Mouse (Mus musculus): ENCODE measurements around the gene Ddah1. TPM values are rescaled to one million over a fixed set of nuclear protein-coding genes. Genes with fewer than 3 reads are reported as not detected.
A peak's percentile ranks its signal among the peaks of the same experiment; 100 is the strongest.

Gene Ddah1
- total RNA-seq (2021) = 1.5 and 1.6 TPM in 2 replicates
- long read RNA-seq, transcript Ddah1-201 (6 exons, 3,764 nt) = major isoform, 7 of 11 reads
- long read RNA-seq, partial matches to known transcripts = 1 of 11 reads
- long read RNA-seq, other reads (novel, unspliced or antisense) = 3 of 11 reads

DNA sequence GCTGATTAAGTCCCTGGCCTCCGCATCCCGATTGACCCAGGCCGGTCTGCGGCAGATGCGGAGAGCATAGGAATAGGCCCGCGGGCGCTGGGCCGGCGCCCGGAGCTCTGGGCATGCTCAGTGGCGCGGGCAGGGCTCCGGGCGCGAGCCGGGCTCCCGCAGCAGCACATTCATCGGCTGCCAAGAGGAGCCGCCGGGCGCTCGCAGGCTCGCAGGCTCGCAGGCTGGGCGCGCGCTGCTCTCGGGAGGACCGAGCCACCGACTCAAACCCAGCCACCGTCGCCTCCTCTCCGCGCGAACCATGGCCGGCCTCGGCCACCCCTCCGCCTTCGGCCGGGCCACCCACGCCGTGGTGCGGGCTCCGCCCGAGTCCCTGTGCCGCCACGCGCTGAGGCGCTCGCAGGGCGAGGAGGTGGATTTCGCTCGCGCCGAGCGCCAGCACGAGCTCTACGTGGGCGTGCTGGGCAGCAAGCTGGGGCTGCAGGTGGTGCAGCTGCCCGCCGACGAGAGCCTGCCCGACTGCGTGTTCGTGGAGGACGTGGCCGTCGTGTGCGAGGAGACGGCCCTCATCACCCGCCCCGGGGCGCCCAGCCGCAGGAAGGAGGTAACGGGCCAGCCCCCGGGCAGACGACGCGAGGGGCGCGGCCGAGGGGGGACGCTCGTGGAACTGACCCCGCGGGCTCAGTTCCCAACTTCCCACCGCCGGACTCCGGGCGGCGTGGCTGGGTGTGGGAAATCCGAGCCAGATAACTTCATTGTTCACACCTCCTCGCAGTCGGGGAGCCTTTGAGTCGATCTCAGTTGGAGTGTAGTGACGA lies at the start of gene Ddah1:
Gene Ddah1, plus strand, starts transcription at position 115 of the 818 bp plus-strand sequence.
- DNase-seq = peak; percentile 77

DNA sequence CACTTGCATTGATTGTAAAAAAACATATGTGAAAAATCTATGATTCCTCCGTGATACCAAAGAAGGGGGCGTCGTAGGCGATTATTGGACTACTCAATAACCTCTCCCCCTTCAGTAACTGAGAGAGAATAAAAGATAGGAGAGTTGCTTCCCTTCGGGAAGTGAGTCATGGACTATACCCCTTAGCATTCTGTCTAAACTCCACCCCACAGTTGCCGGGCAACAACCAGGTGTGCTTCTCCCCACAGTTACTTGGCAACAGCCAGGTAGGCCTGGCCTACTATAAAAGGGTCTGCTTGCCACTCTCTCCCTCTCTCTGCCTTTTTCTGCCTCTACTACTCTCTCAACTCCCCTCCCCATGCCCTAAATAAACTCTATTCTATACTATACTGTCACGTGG lies 42.6 kb upstream of the Ddah1 start:
- DNase-seq = no peak

DNA sequence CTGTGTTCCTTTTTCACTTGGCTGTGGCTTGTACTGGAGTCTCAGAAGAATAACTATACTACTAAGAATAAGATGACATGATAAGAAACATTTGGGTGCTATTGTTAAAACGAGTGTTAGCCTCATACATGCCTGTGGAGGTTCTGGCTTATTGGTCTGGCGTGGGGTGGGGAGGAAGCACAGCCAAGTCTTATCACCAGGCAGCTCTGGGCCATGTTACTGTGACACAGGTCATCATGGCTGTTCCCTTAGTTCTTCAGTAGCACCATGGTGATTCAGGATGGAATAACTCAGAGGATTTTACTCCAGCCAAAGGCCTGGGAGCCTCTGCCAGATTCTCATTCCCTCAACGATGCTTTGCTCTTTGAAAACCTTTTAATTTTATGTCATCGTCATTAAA lies 38.8 kb upstream of the Ddah1 start:
- DNase-seq = no peak

DNA sequence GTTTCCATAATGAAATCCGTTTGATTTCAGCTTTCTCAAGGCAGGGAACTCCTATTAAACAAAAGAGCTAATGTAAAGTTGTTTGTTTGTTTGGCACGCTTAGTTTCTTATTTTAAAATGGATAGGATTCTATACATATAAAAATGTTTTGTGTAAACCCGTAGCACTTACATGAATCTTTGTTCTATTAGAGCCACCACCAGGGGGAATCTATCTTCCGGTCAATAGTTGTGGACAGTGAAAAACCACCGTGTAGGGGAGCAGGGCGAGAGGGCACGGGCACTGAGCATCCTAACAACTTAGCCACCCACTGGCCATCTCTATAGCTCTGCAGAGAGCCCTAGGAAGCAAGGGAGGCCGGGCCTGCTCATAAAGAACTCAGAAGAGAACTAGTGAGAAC lies 33.4 kb upstream of the Ddah1 start:
- DNase-seq = no peak

DNA sequence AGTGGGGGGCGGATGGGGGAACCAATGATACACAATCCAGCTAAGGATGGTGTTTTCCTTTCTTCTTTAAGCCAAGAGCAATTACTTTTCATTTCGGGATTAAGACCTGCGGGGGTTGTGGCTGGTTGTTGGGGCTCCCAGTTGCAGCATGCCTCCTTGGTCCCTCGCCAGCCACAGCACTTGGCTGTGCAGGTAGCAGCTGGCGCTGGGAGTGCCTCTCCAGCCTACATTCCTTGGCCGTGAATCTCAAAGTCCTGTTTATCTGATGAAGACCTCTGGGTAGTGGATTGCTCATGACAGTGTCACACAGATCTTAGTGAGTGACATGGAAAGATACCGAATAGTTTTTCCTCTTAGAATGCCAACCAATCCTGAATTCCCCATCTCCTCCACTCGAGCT lies 30.1 kb upstream of the Ddah1 start:
- no peak for DNase-seq

DNA sequence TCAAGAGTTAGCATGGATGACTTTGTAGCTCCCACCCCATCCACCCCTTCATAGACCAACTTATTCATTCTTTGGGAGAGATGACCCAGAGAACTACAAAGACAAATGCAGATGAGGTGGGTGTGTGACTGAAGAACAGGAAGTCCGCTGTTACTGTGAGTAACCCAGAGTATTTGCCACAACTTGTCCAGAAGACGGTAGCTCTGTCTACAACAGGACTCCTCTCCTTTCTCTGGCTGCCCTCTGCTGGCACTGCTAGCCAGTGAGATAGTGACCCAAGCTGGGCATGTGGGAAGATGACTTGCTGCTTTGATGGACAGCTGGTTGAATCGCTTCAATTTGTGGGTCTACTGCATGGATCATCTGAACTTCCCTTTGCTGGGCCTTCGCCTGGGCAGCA lies 28.9 kb upstream of the Ddah1 start:
- peak; percentile 17 for DNase-seq

DNA sequence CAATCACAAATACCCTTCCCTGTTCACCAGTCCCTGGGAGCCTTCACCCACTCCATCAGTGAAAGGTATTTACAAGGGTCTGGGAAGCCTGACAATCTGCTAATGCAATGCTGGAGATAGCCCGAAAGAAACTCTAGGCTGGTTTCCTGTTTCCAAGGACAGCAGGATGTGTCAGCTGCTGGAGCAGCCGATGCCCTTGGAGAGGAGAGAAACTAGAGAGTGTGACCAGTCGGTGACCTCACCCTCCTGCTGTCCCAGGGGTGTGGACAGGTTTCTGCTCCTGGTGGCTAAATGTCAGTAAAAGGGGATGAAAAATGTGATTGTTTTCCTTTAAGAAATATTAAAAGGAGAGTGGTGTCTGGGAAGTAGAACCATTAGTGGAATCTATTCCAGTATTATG lies 28.4 kb upstream of the Ddah1 start:
- peak; percentile 38 for DNase-seq

DNA sequence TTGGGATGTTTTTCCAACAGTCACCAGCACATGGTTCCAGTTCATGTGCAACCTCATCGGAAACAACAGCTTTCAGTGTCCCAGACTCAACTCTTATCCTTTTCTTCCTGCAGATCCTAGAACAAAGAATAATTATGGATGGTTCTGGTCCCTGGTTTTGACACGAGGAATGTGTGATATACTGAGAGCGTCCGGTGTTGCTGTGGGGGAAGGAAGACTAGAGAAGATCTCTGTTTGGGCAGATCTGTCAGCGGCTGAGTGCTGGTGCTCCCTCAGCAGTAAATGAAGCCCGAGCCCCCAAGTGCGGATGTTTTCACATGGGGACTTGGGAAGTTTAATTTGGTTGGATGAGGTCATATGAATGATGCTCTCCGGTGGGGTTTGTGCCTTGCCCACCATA lies 23.6 kb upstream of the Ddah1 start:
- no peak for DNase-seq

DNA sequence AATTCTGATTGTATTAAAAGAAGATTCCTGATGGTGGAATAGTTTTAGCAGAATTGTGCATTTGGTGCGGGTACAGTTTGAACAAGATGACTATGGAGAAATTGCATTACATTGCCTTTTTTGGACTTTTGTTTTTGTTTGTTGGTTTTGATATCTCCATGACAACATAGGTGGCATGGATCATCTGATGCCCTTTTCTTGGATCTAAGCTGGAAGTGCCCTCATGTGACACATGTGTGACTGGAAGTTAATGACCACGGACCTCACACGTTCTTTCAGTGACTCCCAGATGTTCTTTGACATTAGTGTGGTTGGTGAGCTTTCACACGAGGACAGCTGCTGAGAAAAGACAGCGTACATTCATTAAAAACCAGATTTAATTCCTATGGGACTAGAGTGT lies 21.9 kb upstream of the Ddah1 start:
- DNase-seq = no peak

DNA sequence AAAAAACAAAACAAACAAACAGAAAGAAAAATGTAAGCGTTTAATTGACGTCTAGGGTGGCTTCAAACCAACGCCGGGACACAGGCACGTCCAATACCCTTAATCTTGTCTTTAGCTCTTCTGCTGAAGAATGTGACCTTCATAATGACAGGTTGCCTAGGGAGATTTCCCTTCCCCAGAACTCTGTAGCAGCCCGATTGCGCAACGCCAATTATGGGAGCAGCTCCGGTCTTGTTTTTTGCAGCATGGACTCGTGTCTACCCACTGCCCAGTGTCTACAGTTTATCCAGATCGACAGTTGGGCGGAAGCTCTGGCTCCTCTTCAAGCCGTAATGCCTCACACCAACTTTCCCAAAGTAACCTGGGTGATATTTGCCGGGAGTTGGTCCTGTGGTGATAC lies 19.8 kb upstream of the Ddah1 start:
- DNase-seq = peak; percentile 3

DNA sequence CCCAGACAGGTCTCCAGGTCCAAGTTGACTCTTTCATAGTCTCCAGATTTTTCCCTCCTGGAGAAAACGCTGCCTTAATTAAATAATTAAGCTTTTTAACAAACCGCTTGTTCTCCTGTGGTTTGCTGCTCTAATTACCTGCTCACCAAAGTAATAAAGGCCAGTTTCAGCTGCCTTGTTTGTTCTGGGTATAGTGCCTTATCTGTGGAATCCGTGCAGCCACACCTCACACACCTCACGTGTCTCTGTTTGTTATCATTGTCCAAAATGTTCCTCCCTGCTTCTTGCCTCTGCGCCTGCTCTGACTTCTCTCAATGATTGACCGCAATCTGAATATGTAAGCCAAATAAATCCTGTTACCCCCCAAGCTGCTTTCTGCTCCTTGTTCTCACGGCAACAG lies 18.6 kb upstream of the Ddah1 start:
- no peak for DNase-seq

DNA sequence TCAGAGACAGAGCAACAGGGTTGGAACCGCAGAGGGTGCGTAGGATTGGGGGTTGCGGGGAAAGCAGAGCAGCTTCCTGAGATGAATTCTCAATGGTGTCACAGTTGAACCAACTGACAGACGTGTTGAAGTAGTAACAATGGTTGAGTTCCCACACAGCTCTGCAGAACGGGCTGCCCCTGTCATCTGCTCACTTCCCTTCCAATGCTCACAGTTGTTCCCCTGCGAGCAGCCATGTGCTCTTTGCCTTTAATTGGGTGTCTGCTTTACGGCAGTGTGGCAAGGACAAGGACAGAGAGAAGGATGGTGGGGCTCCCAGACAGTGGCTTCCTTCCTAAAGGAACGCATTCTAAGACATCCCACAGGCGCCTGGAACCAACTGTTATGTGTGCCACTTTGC lies 15.4 kb upstream of the Ddah1 start:
- no peak for DNase-seq

DNA sequence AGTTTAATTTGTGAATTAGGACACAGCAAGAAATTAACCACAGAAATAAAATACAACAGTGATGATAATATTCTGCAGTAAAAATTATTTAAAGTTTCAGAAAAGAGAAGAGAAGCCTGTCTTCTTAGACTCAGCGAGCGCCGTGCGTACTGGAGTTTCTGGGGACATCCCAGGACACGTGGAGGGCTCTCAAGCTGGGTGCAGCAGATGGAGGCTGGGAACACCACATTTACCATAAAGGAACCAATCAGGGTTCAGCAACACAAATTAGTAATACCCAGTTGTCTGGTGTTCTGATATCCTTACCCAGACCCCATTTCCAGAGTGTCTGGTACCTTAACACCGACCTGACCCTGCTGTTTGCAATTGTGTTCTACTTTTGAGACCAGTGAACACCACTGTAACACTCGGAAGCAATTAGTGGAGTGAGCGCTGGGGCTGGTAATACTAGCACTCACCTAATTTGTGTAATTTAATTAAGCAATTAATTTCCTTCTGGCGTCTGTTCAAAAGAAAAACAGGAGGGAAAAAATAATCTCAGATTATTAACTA lies 14.9 kb upstream of the Ddah1 start:
- DNase-seq = no peak

DNA sequence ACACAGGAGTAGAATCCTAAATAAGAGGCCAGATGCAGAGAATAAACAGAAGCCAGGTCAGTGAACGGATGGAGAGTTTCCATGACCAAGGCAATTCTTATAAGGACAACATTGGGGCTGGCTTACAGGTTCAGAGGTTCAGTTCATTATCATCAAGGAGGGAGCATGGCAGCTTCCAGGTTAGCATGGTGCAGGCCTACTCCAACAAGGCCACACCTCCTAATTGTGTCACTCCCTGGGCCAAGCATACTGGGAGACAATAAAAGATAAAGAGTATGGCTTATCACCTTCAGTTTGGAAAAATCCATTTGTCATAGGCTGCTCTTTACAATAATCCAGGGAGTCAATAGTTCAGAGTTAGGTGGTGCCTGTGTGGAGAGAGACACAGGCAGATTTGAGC lies 9.8 kb upstream of the Ddah1 start:
- DNase-seq = no peak

DNA sequence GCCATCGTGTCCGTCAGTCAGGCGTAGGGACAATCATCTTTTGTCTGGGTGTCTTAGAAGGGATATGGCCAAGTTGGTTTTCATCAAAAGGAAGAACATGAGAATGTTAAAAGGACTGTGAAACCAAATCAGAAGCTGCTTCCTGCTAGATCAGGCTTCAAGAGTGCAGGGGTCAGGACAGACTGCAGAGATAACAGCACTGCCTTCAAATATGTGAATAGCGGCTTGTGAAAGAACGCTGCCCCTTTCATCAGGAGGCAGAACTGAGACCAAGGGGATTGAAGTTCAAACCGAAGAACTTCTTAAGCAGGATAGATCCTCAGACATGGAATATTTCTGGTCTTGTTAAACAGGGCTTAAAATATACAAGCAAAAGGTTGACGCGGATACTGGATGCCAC lies 2.0 kb upstream of the Ddah1 start:
- no peak for DNase-seq

DNA sequence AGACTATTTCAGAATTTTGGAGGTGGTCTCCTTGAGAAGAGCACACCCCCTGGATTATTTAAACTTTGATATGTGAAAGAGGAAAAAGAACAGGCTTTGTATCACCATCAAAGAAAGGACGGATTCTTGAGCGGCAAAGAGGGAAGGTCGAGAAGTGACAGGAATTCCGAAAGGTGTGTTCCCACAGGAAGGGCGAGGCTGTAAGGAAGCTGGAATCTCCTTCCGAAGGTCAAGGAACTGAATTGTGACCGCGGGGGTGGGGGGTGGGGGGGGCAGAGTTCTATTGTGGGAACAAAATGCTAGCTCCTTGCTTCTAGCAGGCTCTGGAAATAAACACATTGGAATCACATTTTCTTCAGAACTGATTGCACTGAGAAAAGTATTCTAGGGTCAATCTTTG lies 1.3 kb upstream of the Ddah1 start:
- no peak for DNase-seq

DNA sequence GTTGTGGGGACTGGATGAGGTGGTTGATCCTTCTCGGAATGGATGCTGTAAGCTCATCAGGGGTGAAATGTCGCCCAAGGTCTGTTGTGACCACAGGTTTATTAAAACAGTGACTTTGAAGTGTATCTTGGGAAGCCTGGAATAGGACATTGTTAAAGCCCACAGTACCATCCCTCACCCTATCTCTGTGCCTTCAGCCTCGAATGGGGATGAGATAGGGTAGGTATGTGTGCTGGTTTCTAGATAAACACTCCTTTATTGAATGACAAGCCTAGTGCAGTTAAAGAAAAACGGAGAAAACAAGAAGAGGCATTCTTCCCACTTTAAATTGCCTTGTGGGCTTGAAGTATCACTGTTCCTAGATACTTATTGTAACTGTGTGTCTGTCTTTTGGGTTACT lies 631 bp upstream of the Ddah1 start:
- DNase-seq = no peak

DNA sequence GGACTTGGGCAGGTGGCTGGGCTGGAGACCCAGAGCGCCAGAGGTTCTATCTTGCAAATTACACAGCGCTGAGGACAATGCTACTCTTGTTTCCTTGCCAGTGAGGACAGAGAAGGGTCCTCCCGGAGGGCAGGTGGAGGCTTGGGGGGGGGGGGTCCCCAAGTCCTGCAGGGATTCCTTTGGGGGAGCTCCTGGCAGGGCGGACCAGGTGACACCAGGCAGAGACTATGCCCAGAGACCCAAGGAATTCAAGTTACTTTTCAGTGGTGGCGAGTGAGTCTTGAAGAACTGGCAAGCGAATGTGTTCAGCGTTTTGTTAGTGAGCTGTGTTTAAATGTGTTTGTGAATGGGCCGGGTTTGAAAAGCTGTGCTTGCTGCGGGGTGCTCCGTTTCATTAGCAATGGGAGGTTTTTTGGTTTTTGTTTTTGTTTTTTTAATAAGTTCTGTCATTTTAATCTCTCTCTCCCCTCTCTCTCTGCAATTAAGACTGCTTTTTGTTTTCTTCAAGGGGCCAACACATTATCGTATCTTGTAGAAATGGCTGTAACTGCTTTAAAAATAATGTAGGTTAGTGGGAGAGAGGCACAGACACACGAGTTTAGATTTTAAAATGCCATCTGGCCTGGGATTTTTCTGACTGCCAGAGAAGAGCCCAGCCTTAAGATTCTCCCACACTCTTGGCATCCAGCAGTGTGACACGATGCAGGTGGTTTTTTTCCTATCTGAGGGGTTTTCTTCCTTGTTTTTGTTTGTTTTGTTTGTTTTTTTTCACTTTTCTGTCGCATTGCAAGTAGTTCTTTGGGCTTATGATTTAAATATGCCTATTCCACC lies 1.1 kb downstream of the Ddah1 start:
- DNase-seq = no peak

DNA sequence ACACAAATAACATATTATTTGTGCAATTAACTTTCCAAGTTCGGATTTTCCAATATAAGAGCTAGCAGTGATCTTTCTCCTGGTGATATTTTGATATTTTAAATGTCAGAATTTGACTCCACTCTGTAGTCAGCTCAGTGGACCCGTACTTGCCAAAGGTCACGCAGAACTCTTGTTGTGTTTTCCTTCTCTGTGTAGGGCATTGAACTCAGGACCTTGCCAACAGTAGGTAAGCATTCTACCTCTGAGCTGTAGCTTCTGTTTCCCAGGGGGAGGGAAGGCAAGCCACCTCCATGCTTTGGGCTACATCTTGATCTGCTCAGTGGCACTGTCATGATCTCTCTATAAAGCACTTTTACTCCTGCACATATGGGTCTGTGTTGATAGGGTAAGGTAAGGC lies 2.1 kb downstream of the Ddah1 start:
- DNase-seq = no peak

DNA sequence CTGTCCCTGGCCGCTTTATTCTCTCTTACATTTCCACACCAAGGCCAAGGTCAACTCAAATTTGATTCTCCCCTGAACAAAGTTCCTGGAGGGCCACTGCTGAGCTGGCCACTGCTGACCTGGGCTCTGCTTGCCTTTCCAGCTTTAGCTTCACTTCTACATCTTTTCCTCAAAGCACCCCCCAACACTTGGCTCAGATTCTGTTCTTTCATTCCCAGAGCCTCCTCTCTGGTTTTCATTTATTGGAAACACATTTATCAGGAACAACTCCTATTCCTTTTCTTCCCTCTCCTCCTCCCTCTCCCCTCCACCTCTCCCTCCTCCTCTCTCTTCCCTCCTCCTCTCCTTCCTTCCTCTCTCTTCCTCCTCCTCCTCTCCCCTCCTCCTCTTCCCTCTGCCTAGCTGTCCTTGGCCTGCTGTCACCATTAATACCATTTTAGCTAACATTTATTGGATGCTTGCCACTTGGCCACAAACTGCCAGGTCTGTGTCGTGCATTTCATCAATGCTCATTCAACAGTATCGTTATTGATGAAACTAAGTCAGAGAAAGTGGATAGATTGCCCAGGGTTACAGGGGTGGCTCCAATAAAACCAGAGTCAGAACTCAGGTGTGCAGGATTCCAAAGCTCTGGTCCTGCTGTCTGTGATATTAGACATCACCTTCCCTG lies 3.2 kb downstream of the Ddah1 start:
- no peak for DNase-seq

DNA sequence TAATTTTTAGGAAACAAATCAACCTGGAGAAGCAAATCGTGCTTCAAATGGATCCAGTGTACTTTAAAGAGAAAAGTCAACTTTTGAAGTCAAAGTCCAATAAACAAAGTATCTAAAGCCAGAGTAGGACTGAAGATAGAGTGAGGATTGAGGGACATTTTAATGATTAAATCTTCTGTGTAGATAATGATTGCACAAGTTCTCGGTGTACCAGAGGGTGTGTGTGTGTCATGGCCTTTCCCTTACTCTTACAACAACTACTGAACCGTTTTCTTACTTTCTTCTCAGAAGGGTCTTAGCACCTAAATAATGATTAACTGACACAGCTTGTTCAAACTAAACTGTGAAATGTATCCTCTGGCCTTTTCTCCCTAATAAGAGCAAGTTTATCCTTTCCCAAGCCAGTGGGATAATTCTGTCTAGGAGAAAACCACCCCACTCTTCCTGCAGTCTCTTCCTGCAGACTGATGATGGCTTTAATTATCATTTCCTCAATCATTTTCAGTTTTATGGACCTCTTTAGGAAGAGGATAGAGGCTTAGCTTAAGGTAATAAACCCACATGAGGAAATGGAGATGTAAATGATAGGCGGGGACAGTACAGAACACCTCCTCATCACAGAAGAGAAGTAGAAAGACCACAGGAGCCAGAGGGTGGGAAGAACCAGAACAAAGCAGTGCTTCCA lies 4.6 kb downstream of the Ddah1 start:
- no peak for DNase-seq

DNA sequence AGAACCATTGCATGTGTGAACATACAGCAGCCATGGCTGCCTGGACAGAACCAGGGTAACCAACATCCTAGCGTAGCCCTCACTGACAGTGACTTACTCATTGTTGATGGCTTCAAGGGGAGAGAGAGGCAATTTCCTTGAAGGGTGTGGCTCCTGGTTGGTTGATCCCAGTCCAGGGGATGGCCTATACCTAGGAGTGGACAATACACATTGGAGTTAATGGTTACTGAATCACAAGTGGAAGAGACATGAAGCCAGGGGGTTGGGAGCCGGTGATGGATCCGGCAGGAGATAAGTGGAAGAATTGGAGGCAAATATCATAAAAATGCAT lies 5.1 kb downstream of the Ddah1 start:
- no peak for DNase-seq
